Mouse (Mus musculus) limb, embryonic 13.5 days (tissue): ENCODE measurements around the gene Rrn3. TPM values are rescaled to one million over a fixed set of nuclear protein-coding genes. Genes with fewer than 3 reads are reported as not detected.
"Not testable (repeated sequence)": the region's sequence is repeated elsewhere in the genome, so short reads cannot be mapped to it uniquely, and the experiment has no call there.

Experiments
- ATAC-seq: fragments of 200-750 bp; cut with Nextera tagmentation; 2 replicates; pipeline ENCODE4 v1.8.0; 2017; ENCODE audit warnings: low read depth, moderate number of reproducible peaks, moderate TSS enrichment; ENCODE audit not compliant: low FRiP score
- H3K27ac ChIP-seq: fragments of 300-500 bp; sonication (generic); 2 replicates; pipeline ENCODE4 v1.5.1; 2015; ENCODE audit warnings: inconsistent platforms, mild to moderate bottlenecking, moderate library complexity
- H3K27me3 ChIP-seq: fragments of 300-500 bp; sonication (generic); 2 replicates; pipeline ENCODE4 v1.6.1; 2015; ENCODE audit warnings: mild to moderate bottlenecking, inconsistent platforms
- H3K36me3 ChIP-seq: fragments of 300-500 bp; sonication (generic); 2 replicates; pipeline ENCODE4 v1.6.1; 2015; ENCODE audit warnings: inconsistent platforms, mild to moderate bottlenecking, moderate library complexity
- H3K4me1 ChIP-seq: fragments of 300-500 bp; sonication (generic); 2 replicates; pipeline ENCODE4 v1.6.1; 2015; ENCODE audit warnings: inconsistent platforms
- H3K4me2 ChIP-seq: fragments of 300-500 bp; sonication (generic); replicated peaks from 2 replicates; pipeline ENCODE4 v1.6.1; 2015; ENCODE audit warnings: inconsistent platforms, mild to moderate bottlenecking, moderate library complexity
- H3K4me3 ChIP-seq: fragments of 300-500 bp; sonication (generic); 2 replicates; pipeline ENCODE4 v1.5.1; 2015; ENCODE audit warnings: moderate library complexity, mild to moderate bottlenecking, inconsistent platforms
- H3K9ac ChIP-seq: fragments of 300-500 bp; sonication (generic); 2 replicates; pipeline ENCODE4 v1.6.1; 2015; ENCODE audit warnings: mild to moderate bottlenecking, inconsistent platforms
- H3K9me3 ChIP-seq: fragments of 300-500 bp; sonication (generic); 2 replicates; pipeline ENCODE4 v1.6.1; 2016; ENCODE audit warnings: inconsistent platforms
- whole genome bisulfite sequencing: fragments of 180-500 bp; shearing (Covaris S2); methylation state at CpG from one replicate; pipeline ENCODE4 v1.1.7; 2015; 5-methylcytosine and 5-hydroxymethylcytosine counted together
- polyA plus RNA-seq: library from polyadenylated mRNA; unstranded; fragments of >200 nt; fragmentation: Nextera tagmentation; extraction: Ambion mirVana; gene quantifications from 2 replicates; pipeline ENCODE4 v1.2.1, GENCODE M21; 2015

Rrn3 gene
- 66.3 and 67.1 TPM in 2 replicates for polyA plus RNA-seq

DNA sequence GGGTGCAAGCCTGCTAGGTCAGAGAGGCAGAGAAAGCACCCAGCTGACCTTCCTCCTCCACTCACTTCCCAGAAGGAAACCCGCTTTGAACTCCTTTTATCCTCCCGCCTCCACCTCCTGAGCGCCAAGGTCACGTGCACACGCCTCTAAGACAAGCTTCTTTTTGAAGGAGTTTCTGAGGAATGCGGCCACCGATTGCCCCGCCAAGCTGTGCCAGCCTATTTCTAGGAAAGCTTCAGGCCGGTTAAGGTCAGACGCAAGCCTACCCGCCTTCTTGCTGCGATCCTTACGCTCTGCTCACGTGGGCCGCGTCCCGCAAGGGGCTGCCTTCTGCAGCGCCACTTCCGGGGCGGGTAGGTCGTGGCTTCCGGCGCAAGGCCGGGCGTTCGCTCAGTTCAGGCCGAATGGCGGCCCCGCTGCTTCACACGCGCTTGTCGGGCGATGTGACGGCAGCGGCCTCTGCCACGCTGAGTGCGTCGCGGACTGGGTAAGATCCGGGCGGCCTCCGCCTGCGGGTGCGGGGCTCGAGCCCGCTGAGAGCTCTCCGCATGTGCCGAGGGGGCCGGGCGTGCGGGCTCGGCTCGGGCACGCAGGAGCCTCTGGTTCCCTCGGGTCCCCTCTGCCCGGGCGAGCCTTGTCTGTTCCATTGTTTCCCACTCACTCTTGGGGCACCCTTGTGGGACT is at the start of gene Rrn3:
TSS of gene Rrn3 (plus strand) at position 356 of the 684 bp plus-strand sequence.
- H3K4me3 ChIP-seq = peak within 1 kb of the TSS; percentile 91
- H3K9ac ChIP-seq = peak within 1 kb of the TSS; percentile 94
- peaks cover 21% of the 10 kb centered on the region for H3K36me3 ChIP-seq
- H3K27ac ChIP-seq = peak within 1 kb of the TSS; percentile 79
- H3K9me3 ChIP-seq = no peaks in the 10 kb centered on the region
- H3K27me3 ChIP-seq = no peaks in the 10 kb centered on the region
- WGBS = under 1% methylated on average over 57 of the region's 57 CpGs
- H3K4me1 ChIP-seq = peaks cover 17% of the 10 kb centered on the region
- peak within 1 kb of the TSS; percentile 75 for H3K4me2 ChIP-seq
- ATAC-seq = peak; percentile 98

DNA sequence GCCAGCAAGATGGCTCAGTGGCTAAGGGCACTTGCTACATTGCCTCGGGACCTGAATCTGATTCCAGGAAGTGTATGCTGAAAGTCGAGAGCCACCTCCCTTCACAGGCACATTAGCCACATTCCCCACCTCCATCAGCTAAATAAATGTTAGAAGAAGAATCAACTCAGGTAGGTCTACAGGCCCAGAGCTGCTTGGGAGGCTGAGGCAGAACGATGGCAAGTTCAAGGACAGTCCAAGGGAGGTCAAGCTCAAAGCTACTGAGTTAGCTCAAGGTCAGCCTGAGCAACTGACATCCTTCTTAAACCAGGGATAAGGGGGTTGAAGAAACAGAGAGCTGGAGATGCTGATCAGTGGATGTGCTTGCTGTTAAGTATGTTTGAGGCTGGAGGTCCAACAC is 47.7 kb upstream of the Rrn3 start:
- Histone ChIP-seq H3K4me1 (peaks cover 7% of the 10 kb centered on the region; the same call in 1 of the 2 replicates), H3K27me3 (peaks cover 12% of the 10 kb centered on the region), H3K9ac (no peak overlapping the region), H3K4me2 (no peak overlapping the region), H3K36me3 (no peaks in the 10 kb centered on the region), H3K9me3 (no peaks in the 10 kb centered on the region), H3K4me3 (no peak overlapping the region), H3K27ac (no peak overlapping the region)
- no peak for ATAC-seq
- whole genome bisulfite sequencing = 77% methylated on average over 3 of the region's 3 CpGs

DNA sequence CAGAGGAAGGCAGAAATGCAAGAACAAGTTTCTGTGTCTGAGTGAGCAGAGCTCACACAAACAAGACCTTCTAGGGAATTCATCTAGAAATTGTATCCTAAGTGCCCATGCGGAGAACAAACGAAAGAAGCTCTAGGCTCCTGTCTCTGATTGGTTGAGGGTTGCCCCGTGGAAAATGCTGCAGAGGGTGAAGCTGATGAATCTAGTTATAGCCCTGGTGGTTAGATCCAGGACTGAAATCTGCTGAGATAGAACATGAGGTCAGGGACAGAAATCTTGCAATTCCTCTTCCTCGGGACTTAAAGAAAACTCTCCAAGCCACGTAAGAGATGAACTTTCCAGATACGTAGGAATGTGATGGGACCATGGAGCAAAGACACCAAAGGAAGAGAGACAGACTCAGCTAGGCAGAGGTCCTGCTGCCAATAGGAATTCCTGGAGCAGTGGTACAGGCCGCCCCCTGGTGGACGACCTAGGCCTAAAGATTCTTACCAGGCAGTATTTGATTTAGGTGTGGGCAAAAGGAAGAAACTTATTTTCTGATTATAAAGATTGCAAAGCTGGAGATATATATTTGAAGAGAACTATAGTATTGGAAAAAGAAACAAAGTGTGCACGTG is 46.9 kb upstream of the Rrn3 start:
- no peak overlapping the region for H3K4me3 ChIP-seq
- H3K4me1 ChIP-seq = peaks cover 7% of the 10 kb centered on the region; the same call in 1 of the 2 replicates
- H3K27ac ChIP-seq = no peak overlapping the region
- peaks cover 12% of the 10 kb centered on the region for H3K27me3 ChIP-seq
- ATAC-seq = no peak
- no peak overlapping the region for H3K9ac ChIP-seq
- WGBS = 28% methylated on average over 9 of the region's 9 CpGs
- H3K9me3 ChIP-seq = no peaks in the 10 kb centered on the region
- no peak overlapping the region for H3K4me2 ChIP-seq
- H3K36me3 ChIP-seq = no peaks in the 10 kb centered on the region

DNA sequence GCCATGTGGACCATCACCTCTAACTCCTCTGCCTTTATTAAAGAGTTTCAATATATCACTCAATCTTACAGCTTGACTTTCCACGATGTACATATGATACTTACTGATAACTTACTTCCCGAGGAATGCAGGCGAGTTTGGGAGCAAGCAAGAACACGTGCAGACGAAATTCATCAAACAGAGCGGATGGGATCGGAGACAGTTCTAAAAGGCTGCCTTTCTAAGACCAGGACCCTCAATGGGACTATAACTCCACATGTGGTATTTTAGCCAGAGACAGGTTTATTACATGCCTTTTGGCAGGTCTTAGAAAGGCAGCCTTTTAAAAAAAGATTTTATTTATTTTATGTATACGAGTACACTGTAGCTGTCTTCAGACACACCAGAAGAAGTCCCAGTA is 44.5 kb upstream of the Rrn3 start:
- no peak overlapping the region for H3K4me3 ChIP-seq
- ATAC-seq = no peak
- 56% methylated on average over 8 of the region's 8 CpGs for WGBS

DNA sequence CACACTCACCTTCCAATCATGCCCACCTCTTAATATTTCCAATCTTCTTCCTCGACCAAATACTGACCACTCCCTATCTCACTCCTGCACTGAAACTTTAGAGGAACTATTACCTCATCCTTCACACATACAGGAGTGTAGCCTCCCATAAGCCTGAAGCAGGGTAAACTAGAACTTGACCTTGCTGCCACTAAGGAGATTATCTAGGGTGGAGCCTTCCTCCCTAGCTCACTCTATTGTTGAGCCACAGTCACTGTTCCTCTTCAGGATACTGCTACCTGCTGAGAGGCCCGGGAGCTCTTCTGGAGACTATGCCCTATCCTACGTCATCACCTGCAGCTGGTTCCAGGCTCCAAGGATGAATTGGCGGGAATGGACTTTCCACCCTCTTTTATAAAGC is 41.5 kb upstream of the Rrn3 start:
- not testable (repeated sequence) for H3K4me1 ChIP-seq, H3K27me3 ChIP-seq, H3K4me3 ChIP-seq, H3K27ac ChIP-seq, H3K9ac ChIP-seq, ATAC-seq, H3K9me3 ChIP-seq, H3K4me2 ChIP-seq, H3K36me3 ChIP-seq
- 72% methylated on average over 4 of the region's 4 CpGs for WGBS

More for the DNA sequence above, 44.5 kb upstream of the Rrn3 start:
- no peaks in the 10 kb centered on the region for H3K36me3 ChIP-seq
- H3K27ac ChIP-seq = no peak overlapping the region
- no peaks in the 10 kb centered on the region for H3K27me3 ChIP-seq
- 0 out of 2 replicates have a peak, but pooled peaks cover 7% of the 10 kb centered on the region for H3K4me1 ChIP-seq
- H3K4me2 ChIP-seq = no peak overlapping the region
- H3K9ac ChIP-seq = no peak overlapping the region
- no peaks in the 10 kb centered on the region for H3K9me3 ChIP-seq

DNA sequence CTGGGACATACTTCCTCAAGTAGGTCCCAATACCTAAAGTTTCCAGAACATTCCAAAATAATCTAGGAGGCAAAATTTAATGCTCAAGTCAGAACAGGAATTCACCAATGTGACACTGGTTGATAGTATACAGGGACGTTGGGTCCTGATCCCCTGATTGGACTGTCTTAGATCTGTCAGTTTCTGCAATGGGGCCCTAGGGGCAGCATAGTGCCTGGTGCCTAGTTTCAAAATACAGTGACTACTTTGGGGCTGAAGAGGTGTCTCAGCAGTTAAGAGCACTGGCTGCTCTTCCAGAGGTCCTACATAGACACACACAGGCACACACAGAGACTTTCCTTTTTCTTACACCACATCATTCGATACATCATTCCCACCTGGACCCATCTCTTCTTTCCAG is 39.7 kb upstream of the Rrn3 start:
- Histone ChIP-seq H3K9ac (no peak overlapping the region), H3K27ac (no peak overlapping the region), H3K27me3 (no peaks in the 10 kb centered on the region), H3K36me3 (no peaks in the 10 kb centered on the region), H3K9me3 (no peaks in the 10 kb centered on the region), H3K4me3 (no peak overlapping the region), H3K4me1 (0 out of 2 replicates have a peak, but pooled peaks cover 5% of the 10 kb centered on the region), H3K4me2 (no peak overlapping the region)
- 64% methylated on average over 2 of the region's 2 CpGs for WGBS
- ATAC-seq = no peak

DNA sequence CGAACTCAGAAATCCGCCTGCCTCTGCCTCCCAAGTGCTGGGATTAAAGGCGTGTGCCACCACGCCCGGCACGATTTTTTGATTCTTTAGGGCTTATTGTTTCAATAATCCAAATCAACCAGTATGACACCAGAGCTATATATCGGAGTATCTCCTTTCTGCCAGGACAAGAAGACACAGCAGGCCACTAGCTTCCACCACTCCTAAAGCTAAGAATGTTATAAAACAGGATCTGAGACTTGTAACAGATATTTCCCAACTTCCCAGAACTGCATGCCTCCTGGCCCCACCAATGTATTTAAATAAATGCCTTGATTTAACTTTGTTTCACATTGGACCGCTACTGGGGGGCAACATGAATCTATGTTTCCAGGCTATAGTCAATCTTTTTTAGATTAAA is 32.8 kb upstream of the Rrn3 start:
- 94% methylated on average over 8 of the region's 8 CpGs for WGBS
- H3K27ac ChIP-seq = no peak overlapping the region
- H3K9me3 ChIP-seq = no peaks in the 10 kb centered on the region
- no peak overlapping the region for H3K9ac ChIP-seq
- H3K27me3 ChIP-seq = no peaks in the 10 kb centered on the region; the same call in 1 of the 2 replicates
- H3K4me3 ChIP-seq = no peak overlapping the region
- no peak overlapping the region for H3K4me2 ChIP-seq
- no peak for ATAC-seq
- H3K4me1 ChIP-seq = no peaks in the 10 kb centered on the region
- no peaks in the 10 kb centered on the region for H3K36me3 ChIP-seq

DNA sequence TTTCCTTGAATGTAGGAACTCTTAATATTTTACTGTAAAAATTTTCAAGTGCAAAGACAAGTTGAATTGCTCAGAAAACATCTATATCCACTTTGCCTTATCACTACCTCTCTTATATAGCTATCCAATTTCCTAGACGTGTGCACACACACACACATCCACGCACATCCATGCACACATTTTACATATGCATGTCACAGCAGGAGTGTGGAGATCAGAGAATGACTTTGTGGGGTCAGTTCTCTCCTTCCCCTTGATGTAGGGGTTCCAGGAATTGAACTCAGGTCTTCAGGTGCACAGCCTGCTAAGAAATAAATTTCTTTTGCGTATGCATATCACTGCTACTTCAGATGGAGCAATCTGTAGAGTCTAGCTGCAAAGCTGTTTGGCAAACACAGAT is 32.4 kb upstream of the Rrn3 start:
- Histone ChIP-seq H3K27ac (no peak overlapping the region), H3K27me3 (no peaks in the 10 kb centered on the region; the same call in 1 of the 2 replicates), H3K36me3 (no peaks in the 10 kb centered on the region), H3K4me2 (no peak overlapping the region), H3K4me3 (no peak overlapping the region), H3K4me1 (no peaks in the 10 kb centered on the region), H3K9me3 (no peaks in the 10 kb centered on the region), H3K9ac (no peak overlapping the region)
- ATAC-seq = no peak
- WGBS = 71% methylated on average over 3 of the region's 3 CpGs

DNA sequence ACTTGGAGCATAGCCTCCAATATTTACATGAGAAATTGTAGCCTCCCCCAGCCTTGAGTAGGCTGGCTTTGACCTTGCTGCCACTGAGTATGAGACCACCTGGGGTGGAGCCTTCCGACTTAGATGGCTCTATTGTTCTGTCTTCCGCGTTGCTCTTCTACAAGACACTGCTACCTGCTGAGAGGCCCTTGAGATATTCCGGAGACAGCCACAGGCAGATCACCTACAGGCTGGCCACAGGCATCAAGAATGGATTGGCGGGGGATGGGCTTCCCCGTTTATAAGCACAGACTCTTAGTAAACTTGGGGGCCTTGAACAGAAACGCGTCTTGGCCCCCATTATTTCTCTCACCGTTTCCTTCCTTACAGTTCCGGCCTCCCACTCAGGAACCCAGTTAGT is 31.7 kb upstream of the Rrn3 start:
- H3K4me3 ChIP-seq, H3K9ac ChIP-seq, H3K9me3 ChIP-seq, H3K4me1 ChIP-seq, H3K27ac ChIP-seq, H3K27me3 ChIP-seq, H3K36me3 ChIP-seq, H3K4me2 ChIP-seq, ATAC-seq: not testable (repeated sequence)
- 30% methylated on average over 10 of the region's 10 CpGs for WGBS

DNA sequence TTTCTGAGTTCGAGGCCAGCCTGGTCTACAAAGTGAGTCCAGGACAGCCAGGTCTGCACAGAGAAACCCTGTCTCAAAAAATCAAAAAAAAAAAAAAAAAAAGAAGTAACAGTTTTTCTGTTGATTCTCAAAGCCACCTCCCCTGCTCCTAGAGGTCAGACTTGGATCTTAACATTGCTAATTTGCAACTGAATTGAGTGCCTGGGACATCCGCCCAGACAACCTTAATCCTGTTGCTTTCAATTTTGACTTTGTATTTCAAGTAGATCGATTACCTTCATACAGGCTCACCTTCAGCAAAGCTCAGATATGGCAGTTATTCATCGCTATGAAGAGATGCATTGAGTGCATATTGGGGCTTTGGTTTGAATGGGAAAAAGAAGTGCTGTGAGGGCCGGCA is 31.2 kb upstream of the Rrn3 start:
- H3K9ac ChIP-seq = no peak overlapping the region
- ATAC-seq = no peak
- H3K9me3 ChIP-seq = no peaks in the 10 kb centered on the region
- H3K27ac ChIP-seq = no peak overlapping the region
- H3K4me2 ChIP-seq = no peak overlapping the region
- H3K36me3 ChIP-seq = no peaks in the 10 kb centered on the region
- no peaks in the 10 kb centered on the region; the same call in 1 of the 2 replicates for H3K27me3 ChIP-seq
- H3K4me1 ChIP-seq = no peaks in the 10 kb centered on the region
- no peak overlapping the region for H3K4me3 ChIP-seq
- WGBS = 61% methylated on average over 5 of the region's 5 CpGs

DNA sequence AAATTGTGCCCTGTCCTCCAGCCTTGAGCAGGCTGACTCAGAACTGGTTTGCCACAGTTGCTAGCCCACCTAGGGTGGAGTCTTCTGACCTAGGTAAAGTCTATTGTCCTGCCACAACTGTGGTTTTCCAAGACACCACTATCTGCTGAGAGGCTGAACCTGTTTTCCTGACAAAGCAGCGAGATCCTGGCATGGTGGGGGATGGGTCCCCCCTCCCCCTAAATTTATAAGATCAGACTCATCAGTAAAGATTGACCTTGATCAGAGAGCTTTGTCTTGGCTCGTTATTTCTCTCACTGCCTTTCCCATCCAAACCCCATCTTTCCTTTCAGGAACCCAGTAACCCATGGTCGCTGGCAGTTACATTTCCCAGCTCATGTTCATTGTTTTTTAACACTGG is 30.5 kb upstream of the Rrn3 start:
- Histone ChIP-seq H3K27me3 (no peaks in the 10 kb centered on the region; the same call in 1 of the 2 replicates), H3K27ac (no peak overlapping the region), H3K9me3 (no peaks in the 10 kb centered on the region), H3K9ac (no peak overlapping the region), H3K36me3 (no peaks in the 10 kb centered on the region), H3K4me2 (no peak overlapping the region), H3K4me1 (0 out of 2 replicates have a peak, but pooled peaks cover under 1% of the 10 kb centered on the region), H3K4me3 (no peak overlapping the region)
- WGBS = 63% methylated on average over 3 of the region's 3 CpGs
- ATAC-seq = no peak

DNA sequence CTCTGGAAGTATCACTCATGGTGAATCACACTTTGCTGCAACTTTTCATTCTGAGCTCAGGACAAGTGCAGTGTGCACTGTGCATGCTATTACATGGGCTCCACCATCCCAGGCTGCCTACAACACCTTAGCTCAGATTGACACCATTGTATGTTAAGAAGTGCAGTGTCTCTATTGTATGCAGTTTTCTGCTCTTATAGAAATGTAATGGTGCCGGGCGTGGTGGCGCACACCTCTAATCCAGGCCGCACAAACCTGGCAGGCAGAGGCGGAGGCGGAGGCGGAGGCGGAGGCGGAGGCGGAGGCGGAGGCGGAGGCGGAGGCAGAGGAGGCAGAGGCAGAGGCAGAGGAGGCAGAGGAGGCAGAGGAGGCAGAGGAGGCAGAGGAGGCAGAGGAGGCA is 29.9 kb upstream of the Rrn3 start:
- no peak overlapping the region for H3K4me2 ChIP-seq
- no peak overlapping the region for H3K9ac ChIP-seq
- H3K27ac ChIP-seq = no peak overlapping the region
- no peaks in the 10 kb centered on the region for H3K36me3 ChIP-seq
- no peaks in the 10 kb centered on the region; the same call in 1 of the 2 replicates for H3K27me3 ChIP-seq
- WGBS = 93% methylated on average over 13 of the region's 13 CpGs
- ATAC-seq = no peak
- H3K4me3 ChIP-seq = no peak overlapping the region
- H3K4me1 ChIP-seq = 0 out of 2 replicates have a peak, but pooled peaks cover 2% of the 10 kb centered on the region
- no peaks in the 10 kb centered on the region for H3K9me3 ChIP-seq
